Mouse (Mus musculus) spleen, postnatal 36 days (tissue): ENCODE data around the gene Rpa1.
"Not testable (repeated sequence)": the region's sequence is repeated elsewhere in the genome, so short reads cannot be mapped to it uniquely, and the experiment has no call there.

Experiments used
- DNase-seq, 2 experiments: peaks; one replicate each; pipeline ENCODE4 v3.0.0; 2022; ENCODE audit warnings: low spot score in 2 of 2, mixed read lengths in 1 of 2

Gene Rpa1

GRCm38 (mm10) chr11:75286868-75287267 is 61.3 kb downstream of the Rpa1 start:
- DNase-seq, result no peak

- DNase-seq, result no peak
Observed at GRCm38 (mm10) chr11:75285893-75286467, 62.1 kb downstream of the Rpa1 start.

- not testable (repeated sequence) for DNase-seq
Observed at GRCm38 (mm10) chr11:75283784-75284183, 64.3 kb downstream of the Rpa1 start.

- peak; percentile 62 to 68 for DNase-seq
Observed at GRCm38 (mm10) chr11:75282496-75283120, 65.5 kb downstream of the Rpa1 start.

- no peak for DNase-seq
Observed at GRCm38 (mm10) chr11:75281380-75282256, 66.5 kb downstream of the Rpa1 start.

- no peak for DNase-seq
Observed at GRCm38 (mm10) chr11:75280435-75281001, 67.6 kb downstream of the Rpa1 start.

- DNase-seq, result no peak
Observed at GRCm38 (mm10) chr11:75280066-75280410, 68.1 kb downstream of the Rpa1 start.

GRCm38 (mm10) chr11:75279342-75280065 is 68.6 kb downstream of the Rpa1 start:
- DNase-seq, result peak; percentile 57 to 60

- DNase-seq, result no peak
Observed at GRCm38 (mm10) chr11:75279013-75279341, 69.1 kb downstream of the Rpa1 start.

GRCm38 (mm10) chr11:75278115-75278514 is 70.0 kb downstream of the Rpa1 start:
- no peak for DNase-seq

- DNase-seq, result no peak
Observed at GRCm38 (mm10) chr11:75275035-75275434, 73.1 kb downstream of the Rpa1 start.

GRCm38 (mm10) chr11:75273466-75273865 is 74.7 kb downstream of the Rpa1 start:
- no peak for DNase-seq

GRCm38 (mm10) chr11:75270985-75271434 is 77.1 kb downstream of the Rpa1 start:
- DNase-seq, result no peak

GRCm38 (mm10) chr11:75270276-75270984 is 77.7 kb downstream of the Rpa1 start:
- DNase-seq, result peak; percentile 38 to 46

- no peak for DNase-seq
Observed at GRCm38 (mm10) chr11:75269213-75269612, 78.9 kb downstream of the Rpa1 start.

GRCm38 (mm10) chr11:75268492-75268891 is 79.6 kb downstream of the Rpa1 start:
- DNase-seq, result no peak

GRCm38 (mm10) chr11:75267826-75268281 is 80.3 kb downstream of the Rpa1 start:
- no peak for DNase-seq

- DNase-seq, result no peak
Observed at GRCm38 (mm10) chr11:75265545-75265944, 82.6 kb downstream of the Rpa1 start.

GRCm38 (mm10) chr11:75264550-75264949 is 83.6 kb downstream of the Rpa1 start:
- no peak for DNase-seq

- no peak for DNase-seq
Observed at GRCm38 (mm10) chr11:75263964-75264312, 84.2 kb downstream of the Rpa1 start.

GRCm38 (mm10) chr11:75263274-75263963 is 84.7 kb downstream of the Rpa1 start:
- no peak for DNase-seq
